Mouse (Mus musculus) midbrain, embryonic 12.5 days (tissue): ENCODE results near the gene Gm43191. TPM values are rescaled to one million over a fixed set of nuclear protein-coding genes. Genes with fewer than 3 reads are reported as not detected.
"Not testable (repeated sequence)": the region's sequence is repeated elsewhere in the genome, so short reads cannot be mapped to it uniquely, and the experiment has no call there.

Experiments
- ATAC-seq: fragments of 200-750 bp; cut with Nextera tagmentation; 2 replicates; pipeline ENCODE4 v1.8.0; 2017; ENCODE audit warnings: low read depth, moderate TSS enrichment, moderate library complexity; ENCODE audit not compliant: low FRiP score
- H3K27ac ChIP-seq: fragments of 300-500 bp; sonication (generic); replicated peaks from 2 replicates; pipeline ENCODE4 v1.5.1; 2016; ENCODE audit warnings: mild to moderate bottlenecking
- H3K27me3 ChIP-seq: fragments of 300-500 bp; sonication (generic); 2 replicates; pipeline ENCODE4 v1.6.1; 2016; ENCODE audit warnings: mild to moderate bottlenecking
- H3K36me3 ChIP-seq: fragments of 300-500 bp; sonication (generic); 2 replicates; pipeline ENCODE4 v1.6.1; 2016
- H3K4me1 ChIP-seq: fragments of 300-500 bp; sonication (generic); 2 replicates; pipeline ENCODE4 v1.6.1; 2016
- H3K4me2 ChIP-seq: fragments of 300-500 bp; sonication (generic); replicated peaks from 2 replicates; pipeline ENCODE4 v1.6.1; 2016; ENCODE audit warnings: mild to moderate bottlenecking, moderate library complexity
- H3K4me3 ChIP-seq: fragments of 300-500 bp; sonication (generic); 2 replicates; pipeline ENCODE4 v1.5.1; 2016; ENCODE audit warnings: mild to moderate bottlenecking
- H3K9ac ChIP-seq: fragments of 300-500 bp; sonication (generic); replicated peaks from 2 replicates; pipeline ENCODE4 v1.6.1; 2016; ENCODE audit warnings: mild to moderate bottlenecking, moderate library complexity
- H3K9me3 ChIP-seq: fragments of 300-500 bp; sonication (generic); 2 replicates; pipeline ENCODE4 v1.6.1; 2016; ENCODE audit warnings: mild to moderate bottlenecking
- WGBS: fragments of 180-500 bp; shearing (Covaris S2); methylation state at CpG from one replicate; pipeline ENCODE4 v1.1.7; 2016; 5-methylcytosine and 5-hydroxymethylcytosine counted together
- polyA plus RNA-seq: library from polyadenylated mRNA; unstranded; fragments of >200 nt; fragmentation: Nextera tagmentation; extraction: Ambion mirVana; gene quantifications from 2 replicates; pipeline ENCODE4 v1.2.1, GENCODE M21; 2016

The Gm43191 gene
- polyA plus RNA-seq, 1 experiment from 2014 or later: not detected

GRCm38 (mm10) chr3:116703835-116704234 lies 22.8 kb upstream of the Gm43191 start:
- H3K9ac ChIP-seq: no peak overlapping the region
- no peaks in the 10 kb centered on the region for H3K9me3 ChIP-seq
- no peaks in the 10 kb centered on the region for H3K27me3 ChIP-seq
- H3K4me3 ChIP-seq: no peak overlapping the region
- no peak overlapping the region for H3K4me2 ChIP-seq
- no peak overlapping the region for H3K27ac ChIP-seq
- no peaks in the 10 kb centered on the region for H3K4me1 ChIP-seq
- no peak for ATAC-seq
- WGBS: 93% methylated on average over 5 of the region's 5 CpGs
- no peaks in the 10 kb centered on the region for H3K36me3 ChIP-seq

- 94% methylated on average over 1 of the region's 1 CpGs for WGBS
- no peak for ATAC-seq
- no peaks in the 10 kb centered on the region for H3K4me1 ChIP-seq
- H3K4me2 ChIP-seq: no peak overlapping the region
- no peak overlapping the region for H3K9ac ChIP-seq
- no peaks in the 10 kb centered on the region for H3K27me3 ChIP-seq
- no peak overlapping the region for H3K4me3 ChIP-seq
- no peaks in the 10 kb centered on the region for H3K36me3 ChIP-seq
- no peaks in the 10 kb centered on the region for H3K9me3 ChIP-seq
- no peak overlapping the region for H3K27ac ChIP-seq
Observed at GRCm38 (mm10) chr3:116702647-116703272, 21.7 kb upstream of the Gm43191 start.

GRCm38 (mm10) chr3:116701601-116702000 lies 20.5 kb upstream of the Gm43191 start:
- Histone ChIP-seq H3K4me1 (no peaks in the 10 kb centered on the region), H3K4me3 (no peak overlapping the region), H3K9ac (no peak overlapping the region), H3K27me3 (no peaks in the 10 kb centered on the region), H3K36me3 (no peaks in the 10 kb centered on the region), H3K4me2 (no peak overlapping the region), H3K27ac (no peak overlapping the region), H3K9me3 (no peaks in the 10 kb centered on the region)
- 95% methylated on average over 4 of the region's 4 CpGs for WGBS
- no peak for ATAC-seq

- no peak overlapping the region for H3K27ac ChIP-seq
- no peaks in the 10 kb centered on the region for H3K9me3 ChIP-seq
- no peak overlapping the region for H3K4me3 ChIP-seq
- no peaks in the 10 kb centered on the region for H3K4me1 ChIP-seq
- H3K27me3 ChIP-seq: no peaks in the 10 kb centered on the region
- no peak overlapping the region for H3K9ac ChIP-seq
- WGBS: 81% methylated on average over 2 of the region's 2 CpGs
- H3K36me3 ChIP-seq: no peaks in the 10 kb centered on the region
- H3K4me2 ChIP-seq: no peak overlapping the region
- no peak for ATAC-seq
Observed at GRCm38 (mm10) chr3:116698786-116699185, 17.7 kb upstream of the Gm43191 start.

- H3K27ac ChIP-seq: no peak overlapping the region
- no peaks in the 10 kb centered on the region for H3K9me3 ChIP-seq
- H3K4me1 ChIP-seq: no peaks in the 10 kb centered on the region
- H3K4me3 ChIP-seq: no peak overlapping the region
- 88% methylated on average over 2 of the region's 2 CpGs for WGBS
- no peak for ATAC-seq
- no peaks in the 10 kb centered on the region for H3K27me3 ChIP-seq
- H3K4me2 ChIP-seq: no peak overlapping the region
- no peaks in the 10 kb centered on the region for H3K36me3 ChIP-seq
- H3K9ac ChIP-seq: no peak overlapping the region
Observed at GRCm38 (mm10) chr3:116695666-116695985, 14.6 kb upstream of the Gm43191 start.

- no peak overlapping the region for H3K9ac ChIP-seq
- no peak overlapping the region for H3K4me3 ChIP-seq
- no peaks in the 10 kb centered on the region for H3K36me3 ChIP-seq
- H3K4me2 ChIP-seq: no peak overlapping the region
- no peaks in the 10 kb centered on the region for H3K4me1 ChIP-seq
- no peak overlapping the region for H3K27ac ChIP-seq
- H3K9me3 ChIP-seq: no peaks in the 10 kb centered on the region
- H3K27me3 ChIP-seq: no peaks in the 10 kb centered on the region
- WGBS: 95% methylated on average over 8 of the region's 8 CpGs
- ATAC-seq: no peak
Observed at GRCm38 (mm10) chr3:116694955-116695665, 14.1 kb upstream of the Gm43191 start.

GRCm38 (mm10) chr3:116694312-116694711 lies 13.3 kb upstream of the Gm43191 start:
- Histone ChIP-seq H3K9me3 (no peaks in the 10 kb centered on the region), H3K4me3 (no peak overlapping the region), H3K36me3 (no peaks in the 10 kb centered on the region), H3K4me2 (no peak overlapping the region), H3K9ac (no peak overlapping the region), H3K4me1 (no peaks in the 10 kb centered on the region), H3K27ac (no peak overlapping the region), H3K27me3 (no peaks in the 10 kb centered on the region)
- ATAC-seq: no peak
- WGBS: 91% methylated on average over 3 of the region's 3 CpGs

GRCm38 (mm10) chr3:116664281-116664680 lies 16.8 kb downstream of the Gm43191 start:
- H3K4me2 ChIP-seq, ATAC-seq, H3K9ac ChIP-seq, H3K27me3 ChIP-seq, H3K27ac ChIP-seq, H3K9me3 ChIP-seq, H3K4me3 ChIP-seq, H3K36me3 ChIP-seq: not testable (repeated sequence)
- WGBS: 89% methylated on average over 9 of the region's 9 CpGs
- peaks cover 22% of the 10 kb centered on the region for H3K4me1 ChIP-seq

GRCm38 (mm10) chr3:116662463-116662863 lies 18.6 kb downstream of the Gm43191 start, which contains the start of gene Mfsd14a:
Mfsd14a (minus strand) TSS chr3:116662677.
- H3K27me3 ChIP-seq: no peaks in the 10 kb centered on the region
- H3K9ac ChIP-seq: peak within 1 kb of the TSS; percentile 96
- peak within 1 kb of the TSS; percentile 99 for H3K4me3 ChIP-seq
- WGBS: under 1% methylated on average over 39 of the region's 39 CpGs
- ATAC-seq: peak; percentile 99
- H3K36me3 ChIP-seq: no peaks in the 10 kb centered on the region
- peaks cover 35% of the 10 kb centered on the region for H3K4me1 ChIP-seq
- peak within 1 kb of the TSS; percentile 96 for H3K27ac ChIP-seq
- H3K9me3 ChIP-seq: no peaks in the 10 kb centered on the region
- H3K4me2 ChIP-seq: peak within 1 kb of the TSS; percentile 77

GRCm38 (mm10) chr3:116661870-116662414 lies 19.1 kb downstream of the Gm43191 start:
- no peaks in the 10 kb centered on the region for H3K36me3 ChIP-seq
- ATAC-seq: peak; percentile 89
- no peaks in the 10 kb centered on the region for H3K9me3 ChIP-seq
- under 1% methylated on average over 54 of the region's 68 CpGs for WGBS
- peaks cover 35% of the 10 kb centered on the region for H3K4me1 ChIP-seq
- peak overlapping the region; percentile 96 for H3K9ac ChIP-seq
- peak overlapping the region; percentile 96 for H3K27ac ChIP-seq
- peak overlapping the region; percentile 99 for H3K4me3 ChIP-seq
- no peaks in the 10 kb centered on the region for H3K27me3 ChIP-seq
- peak overlapping the region; percentile 77 for H3K4me2 ChIP-seq

- no peaks in the 10 kb centered on the region for H3K9me3 ChIP-seq
- H3K27me3 ChIP-seq: no peaks in the 10 kb centered on the region
- ATAC-seq: 0 out of 2 replicates have a peak, but pooled peaks have one; percentile 0
- WGBS: 9% methylated on average over 16 of the region's 16 CpGs
- peaks cover 36% of the 10 kb centered on the region for H3K4me1 ChIP-seq
- peak overlapping the region; percentile 96 for H3K27ac ChIP-seq
- no peaks in the 10 kb centered on the region for H3K36me3 ChIP-seq
- peak overlapping the region; percentile 77 for H3K4me2 ChIP-seq
- peak overlapping the region; percentile 99 for H3K4me3 ChIP-seq
- H3K9ac ChIP-seq: peak overlapping the region; percentile 96
Observed at GRCm38 (mm10) chr3:116661288-116661869, 19.7 kb downstream of the Gm43191 start.

GRCm38 (mm10) chr3:116659856-116660430 lies 21.1 kb downstream of the Gm43191 start:
- Histone ChIP-seq H3K4me3 (no peak overlapping the region), H3K27ac (no peak overlapping the region), H3K9me3 (no peaks in the 10 kb centered on the region), H3K4me1 (peaks cover 36% of the 10 kb centered on the region), H3K36me3 (no peaks in the 10 kb centered on the region), H3K27me3 (no peaks in the 10 kb centered on the region), H3K9ac (no peak overlapping the region), H3K4me2 (no peak overlapping the region)
- no peak for ATAC-seq
- 85% methylated on average over 13 of the region's 13 CpGs for WGBS
